Mouse (Mus musculus) E14TG2a.4 (cell line): Measurements from ENCODE around the gene Glipr2.
A peak's percentile ranks its signal among the peaks of the same experiment; 100 is the strongest.

ENCODE experiments used
- H3K27me3 ChIP-seq: 2 replicates; pipeline ENCODE4 v1.6.1; 2014; ENCODE audit warnings: low read length, control low read depth; ENCODE audit not compliant: insufficient read depth
- H3K36me3 ChIP-seq: 2 replicates; pipeline ENCODE4 v1.6.1; 2014; ENCODE audit warnings: low read length, control low read depth; ENCODE audit not compliant: insufficient read depth
- H3K4me1 ChIP-seq: replicated peaks from 2 replicates; pipeline ENCODE4 v1.6.1; 2014; ENCODE audit warnings: low read depth, low read length, control low read depth
- H3K4me3 ChIP-seq: replicated peaks from 2 replicates; pipeline ENCODE4 v1.5.1; 2014; ENCODE audit warnings: mild to moderate bottlenecking, low read length
- H3K9me3 ChIP-seq: 2 replicates; pipeline ENCODE4 v1.6.1; 2014; ENCODE audit warnings: low read length, control low read depth
- CTCF ChIP-seq: conservative IDR thresholded peaks from 2 replicates; pipeline ENCODE4 v1.5.1; 2014; ENCODE audit warnings: low read length
- NANOG ChIP-seq: IDR thresholded peaks from 2 replicates; pipeline ENCODE4 v1.6.1; 2014; ENCODE audit warnings: borderline replicate concordance, low read length, mixed read lengths
- POU5F1 ChIP-seq: IDR thresholded peaks from 2 replicates; pipeline ENCODE4 v1.6.1; 2014; ENCODE audit warnings: low read length, borderline replicate concordance

Gene Glipr2

GRCm38 (mm10) chr4:43974914-43975616, 17.9 kb downstream of the Glipr2 start:
- no peak for TF ChIP-seq CTCF
- TF ChIP-seq POU5F1 = no peak
- no peak for TF ChIP-seq NANOG
- H3K36me3 ChIP-seq = peaks cover 39% of the 10 kb centered on the region; the same call in 1 of the 2 replicates

DNA sequence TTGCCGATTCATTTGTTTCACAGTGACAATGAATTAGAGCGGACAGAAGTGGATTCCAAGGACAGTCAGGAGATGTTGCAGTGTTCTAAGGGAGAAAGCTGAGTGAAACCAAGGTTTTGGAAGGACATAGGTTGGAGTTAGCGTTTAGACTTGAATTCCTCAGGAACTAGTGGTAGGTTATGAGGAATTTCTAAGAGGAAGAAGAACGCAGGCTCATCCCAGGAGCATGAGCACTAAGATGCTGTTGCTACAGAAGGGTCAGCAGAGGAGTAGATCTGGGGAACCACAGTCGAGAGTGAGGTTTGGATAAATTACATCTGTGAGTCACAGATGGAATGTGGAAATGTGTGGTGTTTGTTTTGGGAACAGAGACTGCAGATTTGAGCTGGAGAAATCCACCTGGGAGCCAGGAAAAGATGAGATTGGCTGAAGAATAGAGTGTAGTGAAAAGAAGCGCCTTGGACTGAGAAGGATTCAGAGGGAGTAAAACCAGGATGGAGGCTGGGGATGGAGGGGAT, 19.1 kb downstream of the Glipr2 start:
- TF ChIP-seq NANOG = no peak
- TF ChIP-seq POU5F1 = no peak
- no peak for TF ChIP-seq CTCF
- Histone ChIP-seq H3K4me1 (peaks cover 90% of the 10 kb centered on the region), H3K36me3 (peaks cover 38% of the 10 kb centered on the region; the same call in 1 of the 2 replicates), H3K4me3 (no peak overlapping the region), H3K27me3 (no peaks in the 10 kb centered on the region), H3K9me3 (no peaks in the 10 kb centered on the region)

More at GRCm38 (mm10) chr4:43974914-43975616, 17.9 kb downstream of the Glipr2 start:
- peaks cover 90% of the 10 kb centered on the region for H3K4me1 ChIP-seq
- H3K4me3 ChIP-seq = no peak overlapping the region
- no peaks in the 10 kb centered on the region for H3K27me3 ChIP-seq
- no peaks in the 10 kb centered on the region for H3K9me3 ChIP-seq

DNA sequence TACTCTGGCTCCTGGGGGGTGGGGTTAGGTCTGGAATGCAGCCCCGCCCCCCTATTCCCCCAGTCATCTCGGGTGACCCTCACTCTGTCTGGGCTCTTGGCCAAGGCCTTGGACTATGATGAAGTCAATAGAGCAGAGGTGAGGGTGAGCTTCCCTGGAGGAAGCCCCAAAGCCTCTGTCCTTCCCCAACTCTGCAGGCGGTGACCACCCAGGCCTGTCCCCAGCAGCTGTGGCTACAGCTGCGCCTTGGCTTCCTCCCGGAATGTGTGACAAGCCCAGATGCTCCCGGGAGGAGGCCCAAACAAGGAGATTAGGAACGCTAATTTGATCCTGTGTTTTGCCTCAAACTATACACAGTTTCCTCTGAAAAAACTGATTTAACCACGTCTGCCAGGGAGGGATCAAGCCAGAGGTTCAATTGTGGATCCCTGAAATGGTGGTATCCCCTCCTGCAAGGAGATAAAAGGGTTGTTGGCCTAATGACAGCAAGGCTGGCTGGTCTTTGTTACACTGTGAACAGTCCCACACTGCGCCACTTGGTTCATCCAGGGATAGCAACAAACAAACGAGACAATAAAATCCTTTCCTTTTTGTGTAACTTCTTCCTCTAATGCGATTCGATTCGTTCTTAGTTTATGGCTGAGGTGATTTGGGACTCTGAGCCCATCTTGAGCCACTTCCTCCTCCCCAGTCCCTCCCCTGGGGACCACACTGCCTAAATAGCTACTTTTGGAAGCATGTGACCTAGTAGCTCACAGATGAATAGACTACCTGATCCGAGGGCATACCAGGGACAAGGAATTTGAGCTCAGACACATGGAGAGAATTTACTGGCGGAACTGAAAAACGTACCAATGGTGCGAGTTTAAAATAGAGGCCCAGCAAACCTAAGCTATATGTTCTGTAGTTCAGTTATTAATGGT, 21.6 kb downstream of the Glipr2 start:
- Histone ChIP-seq H3K9me3 (no peaks in the 10 kb centered on the region), H3K4me1 (peaks cover 90% of the 10 kb centered on the region), H3K27me3 (peaks cover 13% of the 10 kb centered on the region), H3K36me3 (peaks cover 30% of the 10 kb centered on the region; the same call in 1 of the 2 replicates), H3K4me3 (peak overlapping the region; percentile 27)
- no peak for TF ChIP-seq CTCF
- no peak for TF ChIP-seq NANOG
- no peak for TF ChIP-seq POU5F1

DNA sequence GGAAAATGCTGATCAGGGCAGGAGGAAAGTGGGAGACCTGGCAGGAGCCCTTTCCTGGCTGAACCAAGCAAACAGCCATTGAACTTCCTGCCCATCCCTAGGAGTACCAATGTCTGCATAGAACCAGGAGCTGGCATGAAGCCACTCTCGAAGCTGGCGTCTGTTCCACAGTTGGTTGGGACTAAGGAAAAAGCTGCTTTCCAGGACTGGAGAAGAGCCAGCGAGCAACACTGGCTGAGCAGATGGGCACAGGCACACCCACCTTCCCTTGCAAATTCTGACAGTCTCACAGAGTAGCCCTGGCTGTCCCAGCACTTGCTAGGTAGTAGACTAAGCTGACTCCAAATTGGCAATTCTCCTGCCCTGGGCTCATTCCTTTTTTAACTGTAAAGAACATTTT, 22.5 kb downstream of the Glipr2 start:
- Histone ChIP-seq H3K4me1 (peaks cover 90% of the 10 kb centered on the region), H3K9me3 (no peaks in the 10 kb centered on the region), H3K36me3 (peaks cover 25% of the 10 kb centered on the region; the same call in 1 of the 2 replicates), H3K27me3 (peaks cover 22% of the 10 kb centered on the region), H3K4me3 (no peak overlapping the region)
- no peak for TF ChIP-seq CTCF
- TF ChIP-seq NANOG = no peak
- TF ChIP-seq POU5F1 = no peak

- H3K4me3 ChIP-seq = no peak overlapping the region
- H3K27me3 ChIP-seq = peaks cover 27% of the 10 kb centered on the region
- H3K9me3 ChIP-seq = no peaks in the 10 kb centered on the region
- H3K4me1 ChIP-seq = peaks cover 90% of the 10 kb centered on the region
- TF ChIP-seq POU5F1 = no peak
- TF ChIP-seq CTCF = no peak
- no peak for TF ChIP-seq NANOG
- peaks cover 25% of the 10 kb centered on the region; the same call in 1 of the 2 replicates for H3K36me3 ChIP-seq
Measured at GRCm38 (mm10) chr4:43980236-43980635, 23.0 kb downstream of the Glipr2 start.

- Histone ChIP-seq H3K4me3 (no peak overlapping the region), H3K36me3 (peaks cover 25% of the 10 kb centered on the region; the same call in 1 of the 2 replicates), H3K27me3 (peaks cover 32% of the 10 kb centered on the region), H3K4me1 (peaks cover 90% of the 10 kb centered on the region), H3K9me3 (no peaks in the 10 kb centered on the region)
- no peak for TF ChIP-seq NANOG
- TF ChIP-seq CTCF = no peak
- TF ChIP-seq POU5F1 = no peak
Measured at GRCm38 (mm10) chr4:43980846-43981245, 23.6 kb downstream of the Glipr2 start.

DNA sequence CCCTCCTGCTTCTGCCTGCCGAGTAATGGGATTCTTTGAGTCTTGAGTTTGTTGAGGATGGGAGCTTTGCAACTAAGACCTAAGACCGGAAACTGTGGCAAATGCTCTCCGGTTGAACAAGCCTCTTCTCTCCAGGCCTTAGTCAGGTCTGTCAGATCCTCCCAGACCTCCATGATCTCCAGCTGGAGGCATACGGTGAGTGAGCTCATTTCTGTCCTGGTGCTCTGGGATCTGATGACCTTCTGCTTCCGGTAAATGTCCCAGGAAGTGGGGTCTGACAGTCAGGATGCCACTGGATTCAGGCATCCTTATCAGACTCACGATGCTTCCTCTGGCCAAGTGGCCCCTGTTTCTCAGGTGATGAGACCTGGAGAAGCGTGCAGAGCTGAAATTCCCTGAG, 24.1 kb downstream of the Glipr2 start:
- Histone ChIP-seq H3K4me3 (no peak overlapping the region), H3K27me3 (peaks cover 34% of the 10 kb centered on the region), H3K9me3 (no peaks in the 10 kb centered on the region), H3K36me3 (peaks cover 22% of the 10 kb centered on the region; the same call in 1 of the 2 replicates), H3K4me1 (peaks cover 85% of the 10 kb centered on the region)
- TF ChIP-seq CTCF (no peak), NANOG (no peak), POU5F1 (no peak)
